Mouse (Mus musculus): ENCODE data around the gene Zfr. TPM values are rescaled to one million over a fixed set of nuclear protein-coding genes. Genes with fewer than 3 reads are reported as not detected.
"Not testable (repeated sequence)": the region's sequence is repeated elsewhere in the genome, so short reads cannot be mapped to it uniquely, and the experiment has no call there.

The Zfr gene
- polyA plus RNA-seq, 1 experiment from 2014 or later, result 228 TPM

GRCm38 (mm10) chr15:12217332-12217731 lies 99.7 kb downstream of the Zfr start:
- H3K27ac ChIP-seq; H3K9ac ChIP-seq; H3K4me2 ChIP-seq (replicated peaks); DNase-seq (ENCODE audit: low spot score); H3K27me3 ChIP-seq (ENCODE audit: control insufficient read depth, insufficient read depth, low read length); H3K4me3 ChIP-seq (replicated peaks; ENCODE audit: low read length); H3K9me3 ChIP-seq (ENCODE audit: control insufficient read depth, low read length); H3K36me3 ChIP-seq (replicated peaks; ENCODE audit: control insufficient read depth, insufficient read depth); ATAC-seq (ENCODE audit: low FRiP score): not testable (repeated sequence)
- peaks cover 14% of the 10 kb centered on the region; the same call in 1 of the 2 replicates for H3K4me1 ChIP-seq (replicated peaks; ENCODE audit: control insufficient read depth, insufficient read depth, low read length)
- 93% methylated on average over 3 of the region's 3 CpGs for WGBS

GRCm38 (mm10) chr15:12217849-12218248 lies 100.2 kb downstream of the Zfr start:
- WGBS, result 25% methylated on average over 5 of the region's 5 CpGs
- Histone ChIP-seq H3K4me3 (replicated peaks; ENCODE audit: low read length) (no peak overlapping the region), H3K36me3 (replicated peaks; ENCODE audit: control insufficient read depth, insufficient read depth) (no peaks in the 10 kb centered on the region), H3K4me1 (replicated peaks; ENCODE audit: control insufficient read depth, insufficient read depth, low read length) (peaks cover 17% of the 10 kb centered on the region; the same call in 1 of the 2 replicates), H3K4me2 (replicated peaks) (no peak overlapping the region), H3K27me3 (ENCODE audit: control insufficient read depth, insufficient read depth, low read length) (no peaks in the 10 kb centered on the region), H3K27ac (no peak overlapping the region), H3K9ac (no peak overlapping the region), H3K9me3 (ENCODE audit: control insufficient read depth, low read length) (no peaks in the 10 kb centered on the region)
- DNase-seq (ENCODE audit: low spot score) (no peak), ATAC-seq (ENCODE audit: low FRiP score) (no peak)

- Histone ChIP-seq H3K9ac (no peak overlapping the region), H3K4me3 (replicated peaks; ENCODE audit: low read length) (no peak overlapping the region), H3K9me3 (ENCODE audit: control insufficient read depth, low read length) (no peaks in the 10 kb centered on the region), H3K27ac (no peak overlapping the region), H3K27me3 (ENCODE audit: control insufficient read depth, insufficient read depth, low read length) (no peaks in the 10 kb centered on the region), H3K4me1 (replicated peaks; ENCODE audit: control insufficient read depth, insufficient read depth, low read length) (peaks cover 19% of the 10 kb centered on the region; the same call in 1 of the 2 replicates), H3K36me3 (replicated peaks; ENCODE audit: control insufficient read depth, insufficient read depth) (no peaks in the 10 kb centered on the region), H3K4me2 (replicated peaks) (no peak overlapping the region)
- WGBS, result 92% methylated on average over 11 of the region's 11 CpGs
- no peak for DNase-seq (ENCODE audit: low spot score)
- ATAC-seq (ENCODE audit: low FRiP score), result no peak
These were observed 101.2 kb downstream of the Zfr start for GRCm38 (mm10) chr15:12218583-12219382.

GRCm38 (mm10) chr15:12221131-12221530 lies 103.5 kb downstream of the Zfr start:
- Histone ChIP-seq H3K4me2 (replicated peaks) (no peak overlapping the region), H3K27ac (no peak overlapping the region), H3K9me3 (ENCODE audit: control insufficient read depth, low read length) (no peaks in the 10 kb centered on the region), H3K4me1 (replicated peaks; ENCODE audit: control insufficient read depth, insufficient read depth, low read length) (peaks cover 19% of the 10 kb centered on the region; the same call in 1 of the 2 replicates), H3K4me3 (replicated peaks; ENCODE audit: low read length) (no peak overlapping the region), H3K36me3 (replicated peaks; ENCODE audit: control insufficient read depth, insufficient read depth) (no peaks in the 10 kb centered on the region), H3K9ac (no peak overlapping the region), H3K27me3 (ENCODE audit: control insufficient read depth, insufficient read depth, low read length) (no peaks in the 10 kb centered on the region)
- DNase-seq (ENCODE audit: low spot score), result no peak
- WGBS, result 85% methylated on average over 13 of the region's 13 CpGs
- no peak for ATAC-seq (ENCODE audit: low FRiP score)

GRCm38 (mm10) chr15:12222564-12223302 lies 105.1 kb downstream of the Zfr start:
- ATAC-seq (ENCODE audit: low FRiP score) (no peak), DNase-seq (ENCODE audit: low spot score) (no peak)
- H3K4me2 ChIP-seq (replicated peaks), result no peak overlapping the region
- no peaks in the 10 kb centered on the region for H3K9me3 ChIP-seq (ENCODE audit: control insufficient read depth, low read length)
- H3K27ac ChIP-seq, result no peak overlapping the region
- H3K4me1 ChIP-seq (replicated peaks; ENCODE audit: control insufficient read depth, insufficient read depth, low read length), result peaks cover 19% of the 10 kb centered on the region; the same call in 1 of the 2 replicates
- no peak overlapping the region for H3K9ac ChIP-seq
- 7% methylated on average over 8 of the region's 8 CpGs for WGBS
- no peaks in the 10 kb centered on the region for H3K36me3 ChIP-seq (replicated peaks; ENCODE audit: control insufficient read depth, insufficient read depth)
- no peak overlapping the region for H3K4me3 ChIP-seq (replicated peaks; ENCODE audit: low read length)
- H3K27me3 ChIP-seq (ENCODE audit: control insufficient read depth, insufficient read depth, low read length), result no peaks in the 10 kb centered on the region

GRCm38 (mm10) chr15:12223393-12223792 lies 105.8 kb downstream of the Zfr start:
- H3K4me2 ChIP-seq (replicated peaks), result no peak overlapping the region
- no peaks in the 10 kb centered on the region for H3K27me3 ChIP-seq (ENCODE audit: control insufficient read depth, insufficient read depth, low read length)
- no peaks in the 10 kb centered on the region for H3K9me3 ChIP-seq (ENCODE audit: control insufficient read depth, low read length)
- ATAC-seq (ENCODE audit: low FRiP score), result no peak
- no peak overlapping the region for H3K27ac ChIP-seq
- DNase-seq (ENCODE audit: low spot score), result no peak
- H3K4me1 ChIP-seq (replicated peaks; ENCODE audit: control insufficient read depth, insufficient read depth, low read length), result peaks cover 19% of the 10 kb centered on the region; the same call in 1 of the 2 replicates
- WGBS, result 53% methylated on average over 6 of the region's 6 CpGs
- no peak overlapping the region for H3K9ac ChIP-seq
- no peaks in the 10 kb centered on the region for H3K36me3 ChIP-seq (replicated peaks; ENCODE audit: control insufficient read depth, insufficient read depth)
- no peak overlapping the region for H3K4me3 ChIP-seq (replicated peaks; ENCODE audit: low read length)

- 92% methylated on average over 2 of the region's 2 CpGs for WGBS
- no peak for ATAC-seq (ENCODE audit: low FRiP score)
- no peaks in the 10 kb centered on the region for H3K27me3 ChIP-seq (ENCODE audit: control insufficient read depth, insufficient read depth, low read length)
These were observed 106.6 kb downstream of the Zfr start for GRCm38 (mm10) chr15:12224239-12224638.

GRCm38 (mm10) chr15:12225062-12225461 lies 107.4 kb downstream of the Zfr start:
- H3K4me1 ChIP-seq (replicated peaks; ENCODE audit: control insufficient read depth, insufficient read depth, low read length), result peaks cover 19% of the 10 kb centered on the region; the same call in 1 of the 2 replicates
- no peak overlapping the region for H3K27ac ChIP-seq
- no peak for DNase-seq (ENCODE audit: low spot score)
- H3K9me3 ChIP-seq (ENCODE audit: control insufficient read depth, low read length), result no peaks in the 10 kb centered on the region
- no peak overlapping the region for H3K4me2 ChIP-seq (replicated peaks)
- WGBS, result 76% methylated on average over 4 of the region's 4 CpGs
- H3K27me3 ChIP-seq (ENCODE audit: control insufficient read depth, insufficient read depth, low read length), result no peaks in the 10 kb centered on the region
- no peaks in the 10 kb centered on the region for H3K36me3 ChIP-seq (replicated peaks; ENCODE audit: control insufficient read depth, insufficient read depth)
- no peak overlapping the region for H3K4me3 ChIP-seq (replicated peaks; ENCODE audit: low read length)
- ATAC-seq (ENCODE audit: low FRiP score), result no peak
- no peak overlapping the region for H3K9ac ChIP-seq

More at GRCm38 (mm10) chr15:12224239-12224638, 106.6 kb downstream of the Zfr start:
- no peak overlapping the region for H3K9ac ChIP-seq
- no peaks in the 10 kb centered on the region for H3K9me3 ChIP-seq (ENCODE audit: control insufficient read depth, low read length)
- H3K4me3 ChIP-seq (replicated peaks; ENCODE audit: low read length), result no peak overlapping the region
- H3K4me1 ChIP-seq (replicated peaks; ENCODE audit: control insufficient read depth, insufficient read depth, low read length), result peaks cover 19% of the 10 kb centered on the region; the same call in 1 of the 2 replicates
- H3K36me3 ChIP-seq (replicated peaks; ENCODE audit: control insufficient read depth, insufficient read depth), result no peaks in the 10 kb centered on the region
- no peak for DNase-seq (ENCODE audit: low spot score)
- H3K27ac ChIP-seq, result no peak overlapping the region
- no peak overlapping the region for H3K4me2 ChIP-seq (replicated peaks)

- Histone ChIP-seq H3K4me1 (replicated peaks; ENCODE audit: control insufficient read depth, insufficient read depth, low read length) (peaks cover 21% of the 10 kb centered on the region; the same call in 1 of the 2 replicates), H3K4me2 (replicated peaks) (no peak overlapping the region), H3K9me3 (ENCODE audit: control insufficient read depth, low read length) (no peaks in the 10 kb centered on the region), H3K4me3 (replicated peaks; ENCODE audit: low read length) (no peak overlapping the region), H3K27me3 (ENCODE audit: control insufficient read depth, insufficient read depth, low read length) (no peaks in the 10 kb centered on the region), H3K27ac (no peak overlapping the region), H3K36me3 (replicated peaks; ENCODE audit: control insufficient read depth, insufficient read depth) (no peaks in the 10 kb centered on the region), H3K9ac (no peak overlapping the region)
- ATAC-seq (ENCODE audit: low FRiP score) (no peak), DNase-seq (ENCODE audit: low spot score) (no peak)
- 95% methylated on average over 15 of the region's 15 CpGs for WGBS
These were observed 109.3 kb downstream of the Zfr start for GRCm38 (mm10) chr15:12226908-12227307.

All from hindbrain, embryonic 14.5 days (tissue).